In the genomic region with DNA sequence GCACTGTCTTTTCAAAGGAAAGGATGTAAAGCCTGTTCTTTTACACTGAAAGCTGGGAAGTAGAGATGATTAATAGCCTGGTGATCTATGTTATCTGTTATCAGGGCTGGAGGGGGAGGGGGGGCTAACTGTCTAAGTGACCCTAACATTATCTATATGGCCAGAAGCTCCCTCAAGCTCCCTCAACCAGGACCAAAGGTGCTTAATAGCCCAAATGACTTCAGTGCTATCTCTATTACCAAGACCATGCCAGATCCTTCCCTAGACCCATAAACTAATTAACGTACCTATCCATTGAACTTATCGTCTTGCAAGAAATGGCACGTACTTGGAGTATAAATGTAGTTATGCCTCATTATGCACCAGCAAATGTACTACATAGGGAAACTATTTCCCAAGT, we compare ENCODE assay signal across 26 mouse cellular contexts.
"Had no signal": no experiment of that assay in that cellular context is flagged by ENCODE, and none has a peak within 500 bp of the region (broad histone marks: within the 10 kb centered on the region; RNA-seq: fewer than 3 reads in every experiment).

No protein-coding gene starts in this region.

- H3K27ac ChIP-seq: gastrocnemius, adult 2 months; heart, embryonic 10.5 days; hindbrain, embryonic 10.5 days; hindbrain, embryonic 14.5 days; kidney, embryonic 15.5 days; kidney, postnatal 0 days; limb, embryonic 13.5 days; limb, embryonic 15.5 days; liver, embryonic 12.5 days; liver, embryonic 14.5 days had no signal

- H3K36me3 ChIP-seq: heart, embryonic 10.5 days; heart, embryonic 12.5 days; hindbrain, embryonic 10.5 days; kidney, embryonic 15.5 days; limb, embryonic 13.5 days; limb, embryonic 15.5 days; liver, embryonic 12.5 days had no signal

- ATAC-seq: hindbrain, embryonic 16.5 days; inflammation-experienced regulatory T-cells, adult 6 months; liver, embryonic 12.5 days had no signal

- H3K9ac ChIP-seq: heart, embryonic 12.5 days; hindbrain, embryonic 14.5 days; kidney, embryonic 15.5 days; limb, embryonic 13.5 days; limb, embryonic 15.5 days; liver, embryonic 12.5 days; liver, embryonic 14.5 days had no signal

- H3K27me3 ChIP-seq: heart, embryonic 12.5 days; kidney, embryonic 15.5 days; limb, embryonic 13.5 days; limb, embryonic 15.5 days; liver, embryonic 12.5 days had no signal

- H3K4me3 ChIP-seq: gastrocnemius, adult 2 months; heart, embryonic 10.5 days; heart, embryonic 12.5 days; hindbrain, embryonic 10.5 days; kidney, embryonic 15.5 days; limb, embryonic 13.5 days; limb, embryonic 15.5 days; liver, embryonic 12.5 days had no signal

- H3K9me3 ChIP-seq: heart, embryonic 10.5 days; heart, embryonic 12.5 days; hindbrain, embryonic 10.5 days; kidney, embryonic 15.5 days; limb, embryonic 13.5 days; limb, embryonic 15.5 days; liver, embryonic 12.5 days had no signal

- DNase-seq: gastrocnemius, adult 2 months; gastrocnemius, postnatal 10 days; gastrocnemius, postnatal 25 days; heart, adult 18-20 months; heart, postnatal 10 days; heart, postnatal 4 days; kidney, adult 11 months; kidney, adult 2 months; kidney, adult 9 months; kidney, postnatal 14 days; kidney, postnatal 36 days; layer of hippocampus, adult 9-11 months; layer of hippocampus, postnatal 36 days; left cerebral cortex, postnatal 4 days had no signal

- H3K4me1 ChIP-seq: heart, embryonic 10.5 days; heart, embryonic 12.5 days; hindbrain, embryonic 10.5 days; limb, embryonic 13.5 days; limb, embryonic 15.5 days; liver, embryonic 12.5 days had no signal

- H3K4me2 ChIP-seq: heart, embryonic 12.5 days; hindbrain, embryonic 14.5 days; kidney, embryonic 15.5 days; limb, embryonic 13.5 days; limb, embryonic 15.5 days; liver, embryonic 12.5 days had no signal
